Mouse (Mus musculus) erythroblast, embryonic 14.5 days (primary cell): ENCODE measurements around the gene Tmem220.

Experiments used
- GATA1 ChIP-seq: IDR thresholded peaks from 2 replicates; pipeline ENCODE4 v1.6.1; 2012; ENCODE audit warnings: low read length, inconsistent platforms, mixed read lengths
- TAL1 ChIP-seq: IDR thresholded peaks from 3 replicates; pipeline ENCODE4 v1.6.1; 2012; ENCODE audit warnings: low read length, inconsistent platforms, mixed read lengths

- TF ChIP-seq GATA1: no peak
- no peak for TF ChIP-seq TAL1
Measured at GRCm38 (mm10) chr11:67017801-67018591, 7.0 kb upstream of the Tmem220 start.
